Comparison of ENCODE assay signal across 28 mouse cellular contexts in the genomic region with DNA sequence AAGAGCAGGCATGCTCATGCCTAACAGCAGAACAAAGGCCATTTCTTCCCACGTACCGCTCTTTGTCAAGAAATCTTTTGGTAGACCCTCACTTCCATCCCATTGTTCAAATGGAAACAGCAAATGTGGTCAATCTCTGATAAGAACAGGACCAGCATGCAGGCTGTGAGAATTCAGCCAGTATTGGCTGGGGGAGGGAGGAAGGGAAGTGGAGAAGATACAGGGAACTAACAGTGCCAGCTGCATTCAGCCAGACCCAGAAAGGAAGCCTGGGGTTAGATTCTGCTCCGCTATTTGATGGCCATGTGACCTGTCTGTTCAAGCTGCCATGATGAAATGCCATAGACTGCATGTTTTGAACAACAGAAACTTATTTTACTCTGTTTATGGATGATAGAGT. TPM values are rescaled to one million over a fixed set of nuclear protein-coding genes. Genes with fewer than 3 reads are reported as not detected.
A peak's percentile ranks its signal among the peaks of the same experiment; 100 is the strongest.
DNase-seq lines count a peak whose midpoint lies in the region; ATAC-seq lines count a peak whose summit lies in the region.
"Had no signal": no experiment of that assay in that cellular context is flagged by ENCODE, and none has a peak within 500 bp of the region (broad histone marks: within the 10 kb centered on the region; RNA-seq: fewer than 3 reads in every experiment).

No protein-coding gene starts in this region.

- no peaks in the 10 kb centered on the region for H3K9me3 ChIP-seq in heart, embryonic 10.5 days
- no peaks in the 10 kb centered on the region for H3K9me3 ChIP-seq in heart, embryonic 12.5 days (replicated peaks)
- no peaks in the 10 kb centered on the region for H3K9me3 ChIP-seq in heart, embryonic 14.5 days (ENCODE audit: control insufficient read depth, low read length)
- H3K9me3 ChIP-seq in heart, embryonic 16.5 days (replicated peaks; ENCODE audit: control insufficient read depth, low read length), result no peaks in the 10 kb centered on the region
- H3K9me3 ChIP-seq: embryonic facial prominence, embryonic 10.5 days; embryonic facial prominence, embryonic 12.5 days; forebrain, embryonic 13.5 days had no signal

- ATAC-seq in heart, embryonic 12.5 days (ENCODE audit: insufficient number of reproducible peaks, low FRiP score), result peak; percentile 78; the same call in 1 of the 2 replicates
- peak; percentile 47 for ATAC-seq in heart, embryonic 14.5 days (ENCODE audit: insufficient number of reproducible peaks, insufficient read depth, low FRiP score, low read depth)
- ATAC-seq in heart, embryonic 16.5 days (replicated peaks; ENCODE audit: extremely low read depth, insufficient read depth, low FRiP score), result peak; percentile 60; the same call in 1 of the 2 replicates
- ATAC-seq: activated CD4-positive, CD25-positive, alpha-beta regulatory T cell, adult 4 months; CD4-positive, CD25-positive, alpha-beta regulatory T cell, adult 4 months; forebrain, embryonic 13.5 days; Patski had no signal

- H3K27ac ChIP-seq in heart, embryonic 10.5 days, result peak overlapping the region; percentile 5; the same call in 1 of the 2 replicates
- peak overlapping the region; percentile 58; the same call in 1 of the 2 replicates for H3K27ac ChIP-seq in heart, embryonic 12.5 days (ENCODE audit: poor library complexity, severe bottlenecking)
- peak overlapping the region; percentile 30 to 46; a peak in 2 of 4 replicates for H3K27ac ChIP-seq in heart, embryonic 14.5 days (replicated peaks in 1 of 2; ENCODE audit: control insufficient read depth in 1 of 2, insufficient read depth in 1 of 2, low read depth in 2 of 2, low read length in 2 of 2)
- 0 out of 2 replicates have a peak overlapping the region, but pooled peaks have one; percentile 20 for H3K27ac ChIP-seq in heart, embryonic 16.5 days (ENCODE audit: low read length)
- H3K27ac ChIP-seq: embryonic facial prominence, embryonic 10.5 days; embryonic facial prominence, embryonic 12.5 days; forebrain, embryonic 13.5 days had no signal

- intact Hi-C loops in heart, postnatal 25 days (cut with DNase I), result no loop called here
- intact Hi-C loops in heart, postnatal 14 days (cut with DNase I), result no loop called here

- peaks cover 23% of the 10 kb centered on the region for H3K4me1 ChIP-seq in heart, embryonic 10.5 days
- H3K4me1 ChIP-seq in heart, embryonic 12.5 days (replicated peaks), result peaks cover 25% of the 10 kb centered on the region
- H3K4me1 ChIP-seq in heart, embryonic 14.5 days (ENCODE audit: control insufficient read depth in 2 of 2, insufficient read depth in 2 of 2, low read length in 2 of 2), result peaks cover 13 to 21% of the 10 kb centered on the region in 2 experiments
- H3K4me1 ChIP-seq in heart, embryonic 16.5 days (ENCODE audit: control insufficient read depth, insufficient read depth, low read length), result peaks cover 4% of the 10 kb centered on the region; the same call in 1 of the 2 replicates
- H3K4me1 ChIP-seq: embryonic facial prominence, embryonic 12.5 days had no signal

- no peak overlapping the region for H3K9ac ChIP-seq in heart, embryonic 12.5 days
- H3K9ac ChIP-seq in heart, embryonic 14.5 days (ENCODE audit: low read length), result no peak overlapping the region
- no peak overlapping the region for H3K9ac ChIP-seq in heart, embryonic 16.5 days (ENCODE audit: low read length)
- H3K9ac ChIP-seq: embryonic facial prominence, embryonic 12.5 days; forebrain, embryonic 13.5 days had no signal

- peaks cover 36% of the 10 kb centered on the region for H3K27me3 ChIP-seq in heart, embryonic 10.5 days (ENCODE audit: insufficient read depth, poor library complexity, severe bottlenecking)
- H3K27me3 ChIP-seq in heart, embryonic 12.5 days (replicated peaks), result peaks cover 15% of the 10 kb centered on the region; the same call in 1 of the 2 replicates
- H3K27me3 ChIP-seq in heart, embryonic 14.5 days (ENCODE audit: control insufficient read depth, insufficient read depth, low read length), result no peaks in the 10 kb centered on the region
- H3K27me3 ChIP-seq in heart, embryonic 16.5 days (ENCODE audit: control insufficient read depth, insufficient read depth, low read length), result no peaks in the 10 kb centered on the region
- H3K27me3 ChIP-seq: CH12.LX; embryonic facial prominence, embryonic 12.5 days; forebrain, embryonic 13.5 days had no signal

- H3K4me3 ChIP-seq in heart, embryonic 10.5 days, result no peak overlapping the region
- H3K4me3 ChIP-seq in heart, embryonic 12.5 days, result no peak overlapping the region
- no peak overlapping the region for H3K4me3 ChIP-seq in heart, embryonic 14.5 days (ENCODE audit: control insufficient read depth in 1 of 2, insufficient read depth in 1 of 2, low read depth in 1 of 2, low read length in 2 of 2)
- H3K4me3 ChIP-seq in heart, embryonic 16.5 days (ENCODE audit: low read length), result no peak overlapping the region
- H3K4me3 ChIP-seq: embryonic facial prominence, embryonic 10.5 days; embryonic facial prominence, embryonic 12.5 days; forebrain, embryonic 13.5 days had no signal

- DNase-seq in heart, embryonic 10.5 days (ENCODE audit: low spot score), result no peak
- DNase-seq in heart, adult 11 months, result no peak
- no peak for DNase-seq in heart, postnatal 25 days (ENCODE audit: low spot score)
- DNase-seq in heart, postnatal 14 days, result no peak
- DNase-seq in heart, postnatal 4 days, result no peak
- DNase-seq: adrenal gland, adult 8-10 months; adrenal gland, postnatal 14 days; adrenal gland, postnatal 36 days; B cell, adult 2 months; cerebellum, adult 11-12 months; cerebellum, adult 2 months; cerebellum, adult 9-10 months; cerebellum, postnatal 10 days; cerebellum, postnatal 25 days had no signal

- 51% methylated on average over 3 of the region's 3 CpGs for WGBS in heart, embryonic 10.5 days
- 46% methylated on average over 3 of the region's 3 CpGs for WGBS in heart, embryonic 12.5 days
- 39% methylated on average over 3 of the region's 3 CpGs for WGBS in heart, embryonic 14.5 days
- WGBS in heart, embryonic 16.5 days, result 67% methylated on average over 3 of the region's 3 CpGs

- no peaks in the 10 kb centered on the region for H3K36me3 ChIP-seq in heart, embryonic 10.5 days
- H3K36me3 ChIP-seq in heart, embryonic 12.5 days, result no peaks in the 10 kb centered on the region
- no peaks in the 10 kb centered on the region for H3K36me3 ChIP-seq in heart, embryonic 14.5 days (ENCODE audit: control insufficient read depth, insufficient read depth, low read length)
- no peaks in the 10 kb centered on the region for H3K36me3 ChIP-seq in heart, embryonic 16.5 days (ENCODE audit: control insufficient read depth, insufficient read depth)
- H3K36me3 ChIP-seq: embryonic facial prominence, embryonic 10.5 days; embryonic facial prominence, embryonic 12.5 days; G1E had no signal

- no peak overlapping the region for H3K4me2 ChIP-seq in heart, embryonic 12.5 days
- no peak overlapping the region for H3K4me2 ChIP-seq in heart, embryonic 14.5 days (ENCODE audit: low read length)
- no peak overlapping the region for H3K4me2 ChIP-seq in heart, embryonic 16.5 days (ENCODE audit: low read depth, low read length)
- H3K4me2 ChIP-seq: embryonic facial prominence, embryonic 12.5 days; forebrain, embryonic 13.5 days had no signal

RNA-seq across cellular contexts. Expression of a gene that starts 18.0 kb away (rescaled TPM):
- polyA plus RNA-seq in heart, embryonic 10.5 days (2016; fragmentation: Nextera tagmentation; extraction: Ambion mirVana), result not detected in 2 replicates
- polyA plus RNA-seq in heart, embryonic 12.5 days (2016; fragmentation: Nextera tagmentation; extraction: Ambion mirVana), result not detected in 2 replicates
- not detected for total RNA-seq in heart, postnatal 25 days (2021)
- polyA plus RNA-seq in heart, embryonic 14.5 days (2014; fragmentation: Nextera tagmentation; extraction: Ambion mirVana), result not detected in 2 replicates
- total RNA-seq in heart, postnatal 14 days (2021), result under 1 TPM in 1 of 2 experiments, not detected in 1; 0.29 TPM
- polyA plus RNA-seq in heart, embryonic 16.5 days (2015; fragmentation: Nextera tagmentation; extraction: Ambion mirVana), result 0.15 and 0.22 TPM in 2 replicates
- not detected for total RNA-seq in heart, postnatal 4 days (2021)
- total RNA-seq: adrenal gland, adult 18-20 months; adrenal gland, adult 8-10 months; adrenal gland, postnatal 14 days; adrenal gland, postnatal 36 days; CH12.LX had no signal
- polyA plus RNA-seq: activated CD4-positive, CD25-positive, alpha-beta regulatory T cell, adult 4 months; CD4-positive, CD25-positive, alpha-beta regulatory T cell, adult 4 months; cerebellum, adult 2 months; cortical plate, adult 2 months; embryonic facial prominence, embryonic 10.5 days; embryonic facial prominence, embryonic 12.5 days; forebrain, embryonic 11.5 days; G1E; Patski had no signal

RNA-seq across cellular contexts. Expression of a gene that starts 32.0 kb away (rescaled TPM):
- polyA plus RNA-seq in heart, embryonic 10.5 days (2016; fragmentation: Nextera tagmentation; extraction: Ambion mirVana), result 0.71 and 4.0 TPM in 2 replicates
- 0.42 and 0.84 TPM in 2 replicates for polyA plus RNA-seq in heart, embryonic 12.5 days (2016; fragmentation: Nextera tagmentation; extraction: Ambion mirVana)
- total RNA-seq in heart, postnatal 25 days (2021), result under 1 TPM; 0.08 to 0.20 TPM
- polyA plus RNA-seq in heart, embryonic 14.5 days (2014; fragmentation: Nextera tagmentation; extraction: Ambion mirVana), result 0.59 and 0.89 TPM in 2 replicates
- under 1 TPM; 0.17 to 0.41 TPM for total RNA-seq in heart, postnatal 14 days (2021)
- 0.83 and 1.3 TPM in 2 replicates for polyA plus RNA-seq in heart, embryonic 16.5 days (2015; fragmentation: Nextera tagmentation; extraction: Ambion mirVana)
- total RNA-seq in heart, postnatal 4 days (2021), result under 1 TPM; 0.12 to 0.25 TPM
- total RNA-seq: CH12.LX had no signal
- polyA plus RNA-seq: activated CD4-positive, CD25-positive, alpha-beta regulatory T cell, adult 4 months; forebrain, embryonic 11.5 days; G1E had no signal

Comparison
In these comparisons a context has a peak if more than half of its experiments do, and no peak if none do; other contexts are left out.
1. H3K27ac ChIP-seq: peak in every context shown above with its lines; median percentile 58 in heart, embryonic 12.5 days; 38 in heart, embryonic 14.5 days; 20 in heart, embryonic 16.5 days; 5 in heart, embryonic 10.5 days.